Mouse (Mus musculus) heart, adult 2 months (tissue): ENCODE data around the gene Dio3.

ENCODE experiments used
- CTCF ChIP-seq: fragments of 200-600 bp; IDR thresholded peaks from 2 replicates; pipeline ENCODE4 v1.8.1; 2022; ENCODE audit warnings: antibody characterized with exemption, mild to moderate bottlenecking, moderate library complexity
- POLR2A ChIP-seq: fragments of 200-500 bp; IDR thresholded peaks from 2 replicates; pipeline ENCODE4 v1.6.1; 2011; ENCODE audit warnings: mild to moderate bottlenecking, low read depth, low read length, control low read depth; ENCODE audit not compliant: insufficient read depth

DNA sequence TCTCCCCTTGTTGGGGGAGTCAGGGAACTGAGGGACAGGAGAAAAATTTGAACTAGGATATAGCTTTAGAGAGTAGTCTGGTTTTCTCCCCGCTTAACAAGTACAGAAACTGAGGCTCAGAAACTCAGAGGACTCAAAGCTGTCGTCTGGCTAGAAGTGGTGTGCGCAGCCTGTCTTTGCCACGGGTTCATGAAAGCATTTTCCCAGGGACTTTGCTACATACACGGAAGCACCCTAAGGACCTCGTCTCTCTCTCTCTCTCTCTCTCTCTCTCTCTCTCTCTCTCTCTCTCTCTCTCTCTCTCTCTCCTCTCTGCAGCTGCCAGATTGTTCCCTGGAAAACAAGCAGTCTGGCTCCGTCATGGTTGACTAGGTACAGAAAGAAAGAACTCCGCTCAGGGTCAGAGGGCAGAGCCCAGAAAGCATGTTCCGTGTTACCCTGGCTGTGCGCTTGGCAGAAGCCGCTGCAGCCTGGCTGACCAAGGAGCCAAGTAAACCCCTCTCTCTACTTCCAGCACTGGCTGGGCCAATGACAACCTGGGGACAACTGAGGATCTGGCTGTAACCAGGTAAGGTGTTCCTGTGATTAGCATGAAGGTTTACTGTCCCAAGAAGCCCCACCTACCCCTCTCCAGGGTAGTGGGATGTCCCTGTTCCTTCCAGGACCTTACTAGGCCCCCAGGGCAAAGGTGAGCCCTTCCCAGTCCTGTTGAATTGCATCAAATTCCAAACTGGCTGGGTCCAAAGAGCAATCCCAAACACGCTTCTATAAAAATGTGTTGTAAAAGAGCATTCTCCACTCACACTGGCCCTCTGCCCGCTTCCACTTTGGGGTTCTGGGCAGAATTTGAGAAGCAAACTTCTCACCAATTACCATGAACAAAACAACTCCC is 46.9 kb upstream of the Dio3 start:
- TF ChIP-seq CTCF = no peak
- TF ChIP-seq POLR2A = no peak
